Mouse (Mus musculus) cerebellum, adult 8-10 months (tissue): ENCODE results near the gene Snd1.
A peak's percentile ranks its signal among the peaks of the same experiment; 100 is the strongest.
"Not testable (repeated sequence)": the region's sequence is repeated elsewhere in the genome, so short reads cannot be mapped to it uniquely, and the experiment has no call there.

Source experiments
- DNase-seq: peaks from one replicate; pipeline ENCODE4 v3.0.0; 2022

Gene Snd1

GRCm38 (mm10) chr6:28923837-28924236 is 448.9 kb downstream of the Snd1 start:
- no peak for DNase-seq

- DNase-seq: not testable (repeated sequence)
These were observed 453.0 kb downstream of the Snd1 start for GRCm38 (mm10) chr6:28927987-28928386.

GRCm38 (mm10) chr6:28929169-28929803 is 454.3 kb downstream of the Snd1 start:
- DNase-seq: not testable (repeated sequence)

DNA sequence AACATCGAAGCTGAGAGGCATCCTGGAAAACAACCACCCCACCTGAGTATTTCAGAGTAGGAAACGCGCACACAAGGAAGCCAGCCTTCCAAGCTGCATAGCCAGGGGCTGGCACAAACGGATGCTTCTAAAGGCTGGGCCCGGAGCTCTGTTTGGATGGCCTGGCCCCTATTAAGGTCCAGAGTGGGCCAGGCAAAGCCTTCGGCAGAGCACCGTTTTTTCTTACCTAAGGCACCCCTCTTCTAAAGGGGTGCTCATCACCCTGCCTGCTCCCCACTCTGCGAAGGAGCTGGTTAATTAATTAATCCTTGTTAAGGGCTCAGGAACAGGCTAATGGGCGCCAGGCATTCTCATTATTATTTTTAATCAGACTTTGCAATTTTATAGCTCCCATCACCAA is 456.3 kb downstream of the Snd1 start:
- no peak for DNase-seq

GRCm38 (mm10) chr6:28931636-28932327 is 456.8 kb downstream of the Snd1 start:
- DNase-seq: no peak

DNA sequence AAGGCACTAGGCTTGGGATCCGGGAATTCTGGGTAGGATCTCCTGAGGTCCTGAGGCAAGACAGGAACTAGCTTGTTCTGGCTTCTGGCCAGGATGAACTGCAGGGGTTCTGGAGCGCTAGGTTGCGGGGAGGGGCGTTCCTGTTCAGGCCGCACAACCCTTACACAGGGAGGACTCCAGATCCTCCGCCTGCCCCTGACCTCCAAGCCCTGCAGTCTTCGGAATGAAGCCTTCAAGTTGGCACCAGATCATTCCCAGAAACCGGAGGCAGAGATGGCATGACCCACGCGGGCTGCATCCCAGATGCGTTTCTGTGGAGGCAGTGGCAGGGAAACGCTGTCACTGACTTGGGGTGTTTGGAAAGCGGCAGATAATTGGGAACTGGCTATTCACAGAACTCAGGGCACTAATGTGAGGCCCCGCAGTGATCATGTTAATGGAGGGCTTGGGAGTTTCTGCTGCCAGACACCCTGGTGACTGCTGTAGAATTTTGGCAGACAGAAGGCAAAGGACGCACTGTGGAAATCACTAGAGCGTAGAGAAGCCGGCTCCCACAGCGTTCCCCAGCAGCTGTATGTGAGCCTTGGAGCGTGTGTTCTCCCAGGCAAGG is 457.5 kb downstream of the Snd1 start:
- peak; percentile 64 for DNase-seq

- DNase-seq: no peak
These were observed 460.8 kb downstream of the Snd1 start for GRCm38 (mm10) chr6:28935736-28936135.

GRCm38 (mm10) chr6:28947254-28947653 is 472.3 kb downstream of the Snd1 start:
- DNase-seq: no peak

DNA sequence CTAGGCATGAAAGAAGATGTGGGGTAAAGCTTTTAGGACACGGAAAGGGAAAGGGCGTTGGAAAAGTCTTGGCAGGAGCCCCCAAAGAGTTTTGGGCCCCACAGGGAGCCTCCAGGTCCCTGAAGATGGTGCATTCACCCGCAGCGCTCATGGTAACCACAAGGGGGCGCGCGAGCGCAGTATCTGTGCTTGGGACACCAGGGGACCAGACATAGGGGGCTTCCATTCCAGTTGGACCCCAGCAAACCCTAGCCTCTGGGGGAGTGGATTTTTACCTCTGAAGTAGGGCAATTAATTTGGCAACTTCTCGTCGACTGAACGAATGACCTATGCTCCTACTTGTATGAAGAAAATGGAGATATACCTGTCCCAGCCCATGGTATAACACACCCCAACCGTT is 474.3 kb downstream of the Snd1 start:
- DNase-seq: peak; percentile 84

DNA sequence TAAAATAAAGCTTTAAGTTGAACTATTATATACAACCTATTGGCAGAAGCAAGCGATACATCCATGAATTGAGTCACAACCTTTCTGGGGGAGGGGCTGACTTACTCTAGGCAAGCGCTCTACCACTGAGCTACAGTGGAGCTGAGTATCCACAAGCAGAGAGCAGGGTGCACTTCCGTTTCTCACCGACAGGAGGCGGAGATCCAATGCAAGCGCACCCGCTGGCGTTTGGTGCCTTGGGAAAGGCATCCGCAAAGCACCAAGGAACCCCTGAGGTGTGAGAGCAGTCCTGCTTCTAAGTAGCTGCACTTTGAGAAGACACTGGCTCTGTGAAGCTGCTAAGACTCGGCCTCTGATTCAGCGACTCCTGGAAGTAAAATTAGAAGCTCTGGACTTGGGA is 480.6 kb downstream of the Snd1 start:
- DNase-seq: peak; percentile 72

GRCm38 (mm10) chr6:28957486-28957885 is 482.5 kb downstream of the Snd1 start:
- DNase-seq: no peak

DNA sequence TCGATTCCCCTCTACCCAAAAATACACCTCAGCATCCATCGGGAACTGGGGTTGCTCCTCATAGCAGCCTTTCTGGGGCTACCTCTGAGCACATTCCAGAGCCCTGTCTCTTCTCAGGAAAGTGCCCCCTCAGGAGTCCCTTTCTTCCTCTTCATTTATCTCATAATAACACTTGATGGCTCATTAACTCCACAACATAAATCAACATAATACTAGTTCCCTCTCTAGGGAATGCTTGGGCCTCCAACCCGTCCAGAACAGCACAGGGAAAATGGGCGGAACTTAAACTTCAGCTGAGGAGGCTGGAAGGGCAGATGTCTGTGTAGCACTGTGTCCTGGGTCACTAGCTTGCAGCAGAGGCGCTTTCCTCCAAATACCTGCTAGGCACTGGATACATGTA is 488.2 kb downstream of the Snd1 start:
- no peak for DNase-seq

DNA sequence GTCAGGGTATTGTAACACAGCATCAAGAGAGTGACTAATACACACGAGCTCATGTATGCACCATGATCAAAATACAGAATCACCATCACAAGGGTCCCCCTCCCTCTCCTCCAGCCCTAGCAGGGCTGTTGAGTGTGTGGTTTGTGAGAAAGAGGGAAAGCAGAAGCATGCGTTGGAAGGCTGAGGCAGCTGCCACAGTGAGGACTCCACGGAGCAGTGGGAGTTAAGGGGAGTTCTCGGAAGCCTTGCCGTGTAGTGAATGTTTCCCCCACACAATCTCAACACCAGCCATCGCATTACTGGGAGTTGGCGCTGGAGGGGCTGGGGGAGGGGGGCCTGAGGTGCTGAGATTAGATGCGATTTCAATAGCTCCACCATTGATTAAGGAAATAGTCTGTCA is 490.3 kb downstream of the Snd1 start:
- no peak for DNase-seq

DNA sequence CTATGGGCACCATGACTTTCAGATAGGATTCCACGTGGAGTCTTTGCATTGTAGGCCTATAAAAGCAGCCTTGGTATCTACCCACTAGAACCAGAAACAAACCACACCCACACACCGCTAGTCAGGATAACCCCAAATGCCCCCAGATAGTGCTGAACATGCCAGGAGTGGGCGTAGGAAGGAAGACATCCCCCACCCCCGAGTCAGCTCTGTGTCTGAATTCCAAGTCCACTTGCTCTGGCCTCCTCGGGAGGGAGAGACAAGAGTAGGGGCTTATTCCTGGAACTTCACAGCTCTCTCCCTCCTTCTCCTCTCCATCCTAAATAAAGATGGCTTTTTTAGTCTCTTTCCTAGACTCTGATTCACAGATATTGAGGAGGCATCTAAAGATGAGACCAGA is 494.7 kb downstream of the Snd1 start:
- DNase-seq: no peak

GRCm38 (mm10) chr6:28970711-28971110 is 495.8 kb downstream of the Snd1 start:
- DNase-seq: no peak

- peak; percentile 79 for DNase-seq
These were observed 499.6 kb downstream of the Snd1 start for GRCm38 (mm10) chr6:28974498-28974897.

- peak; percentile 96 for DNase-seq
These were observed 500.2 kb downstream of the Snd1 start for GRCm38 (mm10) chr6:28975106-28975505.

GRCm38 (mm10) chr6:28978031-28978430 is 503.1 kb downstream of the Snd1 start:
- peak; percentile 45 for DNase-seq

- peak; percentile 49 for DNase-seq
These were observed 503.9 kb downstream of the Snd1 start for GRCm38 (mm10) chr6:28978881-28979280.

DNA sequence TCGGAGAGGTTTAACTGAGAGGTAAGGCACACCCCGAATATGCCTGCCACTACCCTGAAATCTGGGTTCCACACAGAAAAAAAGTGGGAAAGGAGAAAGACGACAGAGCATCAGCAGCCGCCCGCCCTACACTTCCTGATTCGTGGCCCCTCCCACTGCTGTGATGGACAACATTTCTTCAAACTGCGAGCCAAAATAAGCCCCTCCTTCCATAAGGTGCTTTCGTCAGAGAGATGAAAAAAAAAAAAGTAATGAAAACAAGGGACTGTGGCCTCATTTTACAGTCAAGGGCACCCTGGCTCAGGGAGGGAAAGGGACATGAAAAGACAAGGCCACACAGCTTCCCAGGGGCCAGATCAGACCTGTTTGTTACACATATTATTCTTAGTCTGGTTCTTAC is 504.6 kb downstream of the Snd1 start:
- DNase-seq: no peak

GRCm38 (mm10) chr6:28980219-28980618 is 505.3 kb downstream of the Snd1 start:
- DNase-seq: peak; percentile 55

DNA sequence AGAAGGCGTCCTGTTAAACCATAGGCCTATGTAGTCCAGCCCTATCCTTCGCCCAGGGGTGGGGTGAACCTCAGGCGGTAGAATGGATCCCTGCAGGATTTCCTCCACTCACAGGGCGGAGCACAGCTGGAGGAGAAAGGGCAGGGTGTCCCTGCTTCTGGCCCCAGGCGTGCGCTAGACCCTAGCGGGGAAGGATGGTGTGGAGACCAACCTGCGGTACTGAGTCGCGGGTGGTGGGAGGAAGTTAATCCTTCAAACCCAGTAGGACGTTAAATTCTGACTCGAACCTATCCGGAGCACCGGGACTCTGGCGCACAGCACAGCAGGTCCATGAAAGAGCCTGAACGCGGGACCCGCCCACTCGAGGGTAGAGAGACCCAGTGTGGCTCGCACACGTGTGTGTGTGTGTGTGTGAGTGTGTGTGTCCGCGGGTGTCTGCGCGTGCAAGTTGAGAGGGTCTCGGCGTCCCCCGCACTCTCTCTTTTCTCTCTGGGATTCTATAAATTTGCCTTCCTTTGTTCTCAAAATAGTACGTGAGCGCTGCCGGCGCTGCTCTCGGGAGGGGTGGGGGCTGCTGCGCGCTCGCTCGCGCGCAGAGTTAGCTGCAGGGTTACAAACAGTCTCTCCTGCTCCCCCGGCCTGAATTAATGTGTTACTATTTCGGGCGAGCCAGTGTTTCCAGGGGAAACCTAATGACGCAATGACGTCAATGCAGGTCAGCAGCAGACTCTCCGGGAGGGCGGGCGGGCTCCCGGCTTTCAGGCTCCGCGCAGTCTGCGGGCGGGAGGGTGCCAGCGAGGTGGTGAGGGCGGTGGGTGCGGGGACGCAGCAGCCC is 506.0 kb downstream of the Snd1 start:
- DNase-seq: peak; percentile 74

DNA sequence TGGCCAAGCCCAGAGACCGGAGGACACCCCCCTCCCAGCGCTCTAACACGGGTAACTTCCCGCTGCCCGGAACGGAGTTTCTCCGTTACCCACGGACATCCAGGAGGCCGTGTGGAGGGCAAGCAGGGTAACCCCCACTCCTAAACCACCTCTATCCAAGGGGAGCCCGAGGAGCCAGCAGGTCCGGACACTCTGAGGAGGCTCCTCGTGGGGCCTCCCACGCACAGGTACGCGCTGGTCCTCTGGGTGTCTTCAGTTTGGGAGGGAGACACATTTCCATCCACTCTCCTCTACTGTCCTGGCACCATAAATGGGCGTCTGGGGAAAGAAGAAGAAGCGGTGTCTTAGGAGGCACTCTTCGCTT is 506.6 kb downstream of the Snd1 start:
- no peak for DNase-seq
